Mouse (Mus musculus): ENCODE measurements around the gene Tmx2.

GRCm38 (mm10) chr2:84704329-84704728 is 25.4 kb upstream of the Tmx2 start:
- no peak for TF ChIP-seq CTCF (IDR thresholded peaks at IDR 0.05; ENCODE audit: control insufficient read depth, insufficient read depth, low read length)
- no peak for TF ChIP-seq POLR2A (IDR thresholded peaks at IDR 0.05; ENCODE audit: borderline replicate concordance, control insufficient read depth, low read depth, low read length)

All from bone marrow, adult 2 months (tissue).